Mouse (Mus musculus) heart, adult 18-20 months (tissue): ENCODE measurements around the gene Sppl2a. TPM values are rescaled to one million over a fixed set of nuclear protein-coding genes. Genes with fewer than 3 reads are reported as not detected.
A peak's percentile ranks its signal among the peaks of the same experiment; 100 is the strongest.
"Not testable (repeated sequence)": the region's sequence is repeated elsewhere in the genome, so short reads cannot be mapped to it uniquely, and the experiment has no call there.

Source experiments
- DNase-seq, 2 experiments: peaks; one replicate each; pipeline ENCODE4 v3.0.0; 2021 to 2022; ENCODE audit warnings: mixed read lengths in 1 of 2
- long read RNA-seq, 2 experiments: library from polyadenylated mRNA; stranded (forward); transcript quantifications; one replicate each; pipeline ENCODE4 v2.0.0; 2021
- total RNA-seq, 2 experiments: library from RNA; stranded (reverse); gene quantifications; 2 replicates each; pipeline ENCODE4 v1.2.3; 2021

Sppl2a gene
- 10 to 100 TPM; 50.5 to 58.0 TPM for total RNA-seq
- long read RNA-seq, experiment 1, full-length matches to known transcripts = 3 of 22 reads
- long read RNA-seq, experiment 1, partial matches to known transcripts = 6 of 22 reads
- long read RNA-seq, experiment 1, other reads (novel, unspliced or antisense) = 13 of 22 reads
- long read RNA-seq, experiment 2, full-length matches to known transcripts = 1 of 6 reads
- long read RNA-seq, experiment 2, partial matches to known transcripts = 0 of 6 reads
- long read RNA-seq, experiment 2, other reads (novel, unspliced or antisense) = 5 of 6 reads

GRCm38 (mm10) chr2:126932897-126933641, at the start of gene Sppl2a:
Gene Sppl2a (minus strand): TSS chr2:126933235.
- DNase-seq = peak; percentile 91 to 96

DNA sequence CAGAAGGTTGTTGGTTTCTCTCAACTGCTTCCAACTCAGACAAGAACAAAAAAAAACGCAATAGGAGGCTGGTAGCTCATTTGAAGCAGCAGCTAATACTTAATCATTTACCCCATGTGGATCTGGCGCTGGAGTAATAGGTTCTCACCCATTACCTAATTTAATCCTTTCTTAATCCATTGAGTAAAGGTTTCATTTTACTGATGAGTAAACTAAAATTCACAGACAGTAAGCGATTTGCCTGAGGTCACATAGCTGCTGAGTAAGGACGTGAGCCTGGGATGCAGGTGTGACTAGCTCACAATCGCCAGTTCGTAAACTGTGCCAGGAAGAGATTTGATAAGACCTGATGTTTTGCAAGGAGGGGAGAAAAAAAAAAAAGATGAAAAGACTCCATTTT, 44.4 kb upstream of the Sppl2a start:
- no peak for DNase-seq

- no peak for DNase-seq
These were observed 28.7 kb upstream of the Sppl2a start for GRCm38 (mm10) chr2:126961696-126962095.

GRCm38 (mm10) chr2:126955671-126956070, 22.6 kb upstream of the Sppl2a start:
- DNase-seq = no peak

DNA sequence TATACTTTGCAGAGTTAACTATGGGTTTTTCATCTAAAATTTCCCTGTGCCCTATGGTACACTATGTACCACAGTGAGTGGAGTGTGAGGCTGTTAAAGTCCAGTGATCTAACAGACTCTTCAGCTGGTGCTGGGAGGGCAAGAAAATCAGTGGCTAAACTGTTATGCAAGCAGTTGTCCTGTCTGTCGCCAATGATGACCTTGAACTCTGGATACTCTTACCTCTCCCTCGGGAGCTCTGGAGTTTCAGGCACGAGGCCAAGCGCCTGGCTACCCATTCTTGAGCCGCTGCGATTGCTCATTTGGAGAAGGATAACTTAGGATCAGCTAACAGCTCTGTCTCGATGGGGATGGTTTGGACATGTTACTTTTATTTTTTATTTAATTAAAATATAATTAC, 18.1 kb upstream of the Sppl2a start:
- DNase-seq = peak; percentile 74 to 75

GRCm38 (mm10) chr2:126950453-126950852, 17.4 kb upstream of the Sppl2a start:
- DNase-seq = peak in 1 of 2 experiments; percentile 14

DNA sequence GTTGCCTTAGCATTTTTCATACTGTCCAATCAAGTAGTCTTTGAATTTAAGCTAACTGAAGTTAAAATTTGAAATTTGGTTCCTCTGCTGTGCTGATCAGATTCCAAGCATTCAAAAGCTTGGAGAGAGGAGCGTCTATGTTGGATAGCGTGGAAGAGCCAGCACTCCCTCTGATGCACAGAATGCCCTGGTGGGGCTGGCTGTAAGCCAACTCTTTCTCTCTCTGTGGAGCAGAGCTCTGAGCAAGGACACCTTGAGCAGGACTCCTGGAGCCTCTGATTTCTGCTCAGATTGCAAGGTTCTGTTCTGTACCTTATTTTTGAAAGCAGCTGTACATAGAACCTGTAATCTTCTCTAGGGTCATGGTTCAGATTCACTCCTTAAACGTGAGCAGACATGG, 16.8 kb upstream of the Sppl2a start:
- DNase-seq = peak; percentile 39 to 47

DNA sequence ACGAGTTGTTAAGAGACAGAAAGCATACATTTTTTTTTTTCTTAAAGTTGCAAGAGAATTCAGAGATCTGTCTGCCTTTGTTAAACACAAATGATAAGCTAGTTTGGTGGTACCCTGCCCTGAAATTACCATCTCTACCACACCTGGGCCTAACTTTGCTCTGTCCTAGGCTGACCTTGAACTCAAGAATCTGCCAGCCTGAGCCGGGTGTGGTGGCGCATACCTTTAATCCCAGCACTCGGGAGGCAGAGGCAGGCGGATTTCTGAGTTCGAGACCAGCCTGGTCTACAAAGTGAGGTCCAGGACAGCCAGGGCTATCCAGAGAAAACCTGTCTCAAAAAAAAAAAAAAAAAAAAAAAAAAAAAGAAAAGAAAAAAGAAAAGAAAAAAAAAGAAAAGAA, 16.3 kb upstream of the Sppl2a start:
- not testable (repeated sequence) for DNase-seq

DNA sequence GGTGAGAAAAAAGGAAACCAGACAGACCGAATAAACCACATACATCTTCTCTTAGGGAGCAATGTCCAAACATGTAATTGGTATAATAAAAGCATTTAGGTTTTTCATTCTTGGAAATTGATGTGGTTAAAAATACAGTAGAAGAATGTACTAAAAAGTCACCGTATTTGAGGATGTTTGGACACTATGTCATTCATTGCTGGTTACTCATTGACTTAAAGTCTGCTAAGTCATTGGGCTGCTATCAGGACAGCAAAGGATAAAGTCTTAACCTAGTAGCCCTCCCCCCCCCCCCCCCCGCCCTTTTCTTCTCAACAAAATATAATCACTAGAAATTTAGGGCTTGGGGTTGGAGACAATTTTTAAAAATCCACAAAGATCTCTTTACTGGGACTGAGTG, 15.2 kb upstream of the Sppl2a start:
- DNase-seq = no peak

DNA sequence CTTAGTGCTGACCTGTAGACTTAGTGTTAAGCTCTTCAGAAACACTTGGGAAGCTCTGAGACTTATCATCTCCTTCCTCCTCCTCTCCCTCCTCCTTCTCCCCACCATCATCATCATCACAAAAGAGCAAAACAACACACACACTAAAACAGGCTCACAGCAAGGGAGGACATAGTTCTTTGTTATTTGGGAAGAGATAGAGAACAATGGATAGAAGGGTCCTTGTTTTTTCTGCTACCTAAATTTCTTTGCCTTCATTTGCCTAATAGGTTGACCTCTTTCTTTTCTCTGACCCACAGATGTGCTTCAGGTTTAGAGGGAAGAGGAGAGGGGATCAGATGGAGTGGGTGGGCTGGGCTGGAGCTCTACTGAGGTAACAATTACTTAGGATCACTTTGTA, 14.6 kb upstream of the Sppl2a start:
- no peak for DNase-seq

DNA sequence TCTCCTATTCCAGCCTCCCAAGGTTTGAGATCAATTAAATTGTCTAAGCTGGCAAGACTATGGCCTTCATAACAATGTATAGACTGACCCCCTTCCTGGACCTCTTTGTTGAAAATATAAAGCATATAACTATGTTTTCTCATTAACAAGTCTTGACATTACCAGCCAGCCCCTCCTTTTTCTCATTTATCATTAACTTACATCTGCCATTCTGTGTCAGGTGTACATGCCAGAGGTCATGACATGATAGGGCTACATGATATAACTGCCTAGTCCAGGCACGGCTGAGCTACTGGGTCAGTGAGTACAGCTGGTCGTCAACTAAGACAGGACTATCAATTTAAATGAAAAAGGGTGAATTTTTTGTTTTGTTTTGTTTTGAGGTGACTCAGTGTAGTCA, 10.2 kb upstream of the Sppl2a start:
- DNase-seq = no peak

GRCm38 (mm10) chr2:126940314-126940866, 7.4 kb upstream of the Sppl2a start:
- no peak for DNase-seq

GRCm38 (mm10) chr2:126938069-126938468, 5.0 kb upstream of the Sppl2a start:
- no peak for DNase-seq

DNA sequence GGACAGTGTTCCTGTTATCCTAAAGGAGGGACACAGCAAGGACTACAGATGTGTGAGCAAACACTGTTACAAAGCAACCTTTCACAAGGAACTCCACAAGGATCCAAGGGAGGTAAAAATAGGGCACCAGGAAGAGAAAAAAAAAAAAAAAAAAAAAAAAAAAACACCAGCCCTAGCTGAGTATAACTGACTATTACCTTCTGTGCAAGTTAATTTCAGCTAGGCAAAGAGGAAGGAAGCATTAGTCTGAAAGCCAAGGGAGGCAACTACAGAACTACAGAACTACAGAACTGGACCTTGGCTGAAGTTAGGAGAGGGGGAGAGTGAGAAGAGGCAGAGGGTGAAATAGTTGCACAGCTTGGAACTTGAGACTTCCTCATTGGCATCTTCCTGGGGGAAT, 886 bp upstream of the Sppl2a start:
- peak; percentile 28 to 37 for DNase-seq

DNA sequence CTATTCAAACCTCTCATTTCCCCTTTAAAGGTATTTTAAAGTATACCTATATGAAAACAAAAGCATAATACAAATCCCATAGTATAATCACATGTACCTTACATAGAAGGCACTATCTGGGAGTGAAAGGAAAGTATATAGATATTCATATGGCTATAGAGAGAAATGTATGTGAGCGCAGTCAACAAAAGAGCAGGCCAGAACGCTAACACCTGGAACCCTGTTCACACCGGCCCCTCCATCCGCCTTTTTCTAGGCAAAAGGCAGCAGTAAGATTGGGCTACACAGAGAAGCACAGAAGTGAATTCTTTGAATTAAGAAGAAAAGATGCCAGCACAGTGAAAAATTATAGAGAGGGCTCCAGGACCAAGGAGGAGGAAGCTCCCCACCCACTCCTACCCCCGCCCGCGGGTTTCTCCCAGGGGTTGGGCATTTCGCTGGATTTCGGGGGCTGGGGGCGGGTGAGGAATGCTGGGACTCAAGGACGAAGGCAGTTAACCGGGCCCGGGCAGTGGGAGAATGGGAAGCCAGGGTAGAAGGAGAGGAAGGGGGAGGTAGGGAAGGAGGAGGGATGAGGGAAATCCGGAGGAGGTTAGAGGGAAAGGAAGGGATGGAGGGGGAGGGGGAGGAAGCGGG, 656 bp downstream of the Sppl2a start:
- DNase-seq = no peak

GRCm38 (mm10) chr2:126931784-126932183, 1.3 kb downstream of the Sppl2a start:
- no peak for DNase-seq

DNA sequence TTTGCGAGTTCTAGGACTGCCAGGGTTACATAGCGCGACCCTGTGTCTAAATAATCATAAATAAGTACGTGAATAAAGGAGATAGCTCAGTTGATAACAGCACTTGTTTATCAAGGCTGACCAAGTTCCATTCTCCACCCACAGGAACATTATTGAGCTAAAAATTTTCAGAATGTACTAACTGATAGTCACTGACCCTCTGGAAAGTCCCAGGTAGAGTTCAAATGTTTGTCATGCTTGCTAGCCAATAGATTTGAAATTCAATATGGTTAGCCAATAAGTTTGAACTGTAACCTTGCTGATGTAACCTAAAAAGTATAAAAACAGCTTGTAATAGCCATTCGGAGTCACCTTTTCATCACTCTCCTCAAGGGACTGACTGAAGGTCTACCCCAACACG, 4.4 kb downstream of the Sppl2a start:
- no peak for DNase-seq

GRCm38 (mm10) chr2:126920358-126921060, 12.5 kb downstream of the Sppl2a start:
- DNase-seq = no peak

- no peak for DNase-seq
These were observed 16.8 kb downstream of the Sppl2a start for GRCm38 (mm10) chr2:126916236-126916635.

- peak; percentile 35 to 42 for DNase-seq
These were observed 18.9 kb downstream of the Sppl2a start for GRCm38 (mm10) chr2:126914096-126914495.

GRCm38 (mm10) chr2:126904162-126904561, 28.9 kb downstream of the Sppl2a start:
- no peak for DNase-seq

- DNase-seq = peak; percentile 68 to 75
These were observed 35.5 kb downstream of the Sppl2a start for GRCm38 (mm10) chr2:126897511-126897910.
